Mouse (Mus musculus) splenic B cell, adult 2 months (primary cell): ENCODE measurements around the gene Tle3.

ENCODE experiments used
- DNase-seq: peaks from one replicate; pipeline ENCODE4 v3.0.0-alpha.2; 2011; ENCODE audit warnings: low read depth, low spot score
- H3K27me3 ChIP-seq: 2 replicates; pipeline ENCODE4 v1.6.1; 2012; ENCODE audit warnings: mild to moderate bottlenecking, low read length, moderate library complexity, mixed read lengths; ENCODE audit not compliant: control insufficient read depth, poor library complexity, insufficient read depth, severe bottlenecking
- H3K36me3 ChIP-seq: 2 replicates; pipeline ENCODE4 v1.6.1; 2012; ENCODE audit warnings: mild to moderate bottlenecking, low read length, moderate library complexity, mixed read lengths; ENCODE audit not compliant: control insufficient read depth, poor library complexity, insufficient read depth, severe bottlenecking

The Tle3 gene

GRCm38 (mm10) chr9:61371755-61372509, at the start of gene Tle3:
Gene Tle3, plus strand, starts transcription at chr9:61372366.
- Histone ChIP-seq H3K27me3 (no peaks in the 10 kb centered on the region), H3K36me3 (no peaks in the 10 kb centered on the region)
- peak; percentile 99 for DNase-seq

- H3K27me3 ChIP-seq = no peaks in the 10 kb centered on the region
- DNase-seq = no peak
- no peaks in the 10 kb centered on the region; the same call in 1 of the 2 replicates for H3K36me3 ChIP-seq
These were observed 48.9 kb upstream of the Tle3 start for GRCm38 (mm10) chr9:61323221-61323620.

- DNase-seq = no peak
- Histone ChIP-seq H3K27me3 (no peaks in the 10 kb centered on the region), H3K36me3 (no peaks in the 10 kb centered on the region; the same call in 1 of the 2 replicates)
These were observed 48.3 kb upstream of the Tle3 start for GRCm38 (mm10) chr9:61323879-61324278.

GRCm38 (mm10) chr9:61324354-61324753, 47.8 kb upstream of the Tle3 start:
- DNase-seq = no peak

GRCm38 (mm10) chr9:61325012-61325411, 47.2 kb upstream of the Tle3 start:
- H3K27me3 ChIP-seq = no peaks in the 10 kb centered on the region
- DNase-seq = no peak
- H3K36me3 ChIP-seq = no peaks in the 10 kb centered on the region; the same call in 1 of the 2 replicates

More at GRCm38 (mm10) chr9:61324354-61324753, 47.8 kb upstream of the Tle3 start:
- Histone ChIP-seq H3K27me3 (no peaks in the 10 kb centered on the region), H3K36me3 (no peaks in the 10 kb centered on the region; the same call in 1 of the 2 replicates)

GRCm38 (mm10) chr9:61325931-61326351, 46.2 kb upstream of the Tle3 start:
- DNase-seq = no peak
- H3K27me3 ChIP-seq = no peaks in the 10 kb centered on the region
- H3K36me3 ChIP-seq = no peaks in the 10 kb centered on the region

GRCm38 (mm10) chr9:61326922-61327321, 45.2 kb upstream of the Tle3 start:
- Histone ChIP-seq H3K27me3 (no peaks in the 10 kb centered on the region), H3K36me3 (no peaks in the 10 kb centered on the region)
- no peak for DNase-seq

GRCm38 (mm10) chr9:61328173-61328572, 44.0 kb upstream of the Tle3 start:
- Histone ChIP-seq H3K27me3 (no peaks in the 10 kb centered on the region), H3K36me3 (no peaks in the 10 kb centered on the region)
- DNase-seq = no peak

GRCm38 (mm10) chr9:61330747-61331146, 41.4 kb upstream of the Tle3 start:
- Histone ChIP-seq H3K27me3 (no peaks in the 10 kb centered on the region), H3K36me3 (no peaks in the 10 kb centered on the region)
- DNase-seq = no peak

- Histone ChIP-seq H3K36me3 (no peaks in the 10 kb centered on the region), H3K27me3 (no peaks in the 10 kb centered on the region)
- peak; percentile 32 for DNase-seq
These were observed 39.8 kb upstream of the Tle3 start for GRCm38 (mm10) chr9:61332226-61332936.

- no peaks in the 10 kb centered on the region for H3K36me3 ChIP-seq
- H3K27me3 ChIP-seq = no peaks in the 10 kb centered on the region
- DNase-seq = no peak
These were observed 36.0 kb upstream of the Tle3 start for GRCm38 (mm10) chr9:61336179-61336578.

GRCm38 (mm10) chr9:61336591-61337587, 35.3 kb upstream of the Tle3 start:
- H3K36me3 ChIP-seq = no peaks in the 10 kb centered on the region
- DNase-seq = no peak
- H3K27me3 ChIP-seq = no peaks in the 10 kb centered on the region

- DNase-seq = no peak
- H3K36me3 ChIP-seq = no peaks in the 10 kb centered on the region
- no peaks in the 10 kb centered on the region for H3K27me3 ChIP-seq
These were observed 34.5 kb upstream of the Tle3 start for GRCm38 (mm10) chr9:61337665-61338064.

- no peak for DNase-seq
- no peaks in the 10 kb centered on the region for H3K27me3 ChIP-seq
- no peaks in the 10 kb centered on the region for H3K36me3 ChIP-seq
These were observed 32.9 kb upstream of the Tle3 start for GRCm38 (mm10) chr9:61339311-61339710.
